Mouse (Mus musculus): ENCODE results near the gene Iars. TPM values are rescaled to one million over a fixed set of nuclear protein-coding genes. Genes with fewer than 3 reads are reported as not detected.

The Iars gene
- polyA plus RNA-seq, 1 experiment from 2014 or later: 86.8 TPM

- peak overlapping the region; percentile 66 for H3K4me3 ChIP-seq (ENCODE audit: low read depth, low read length)
- no peaks in the 10 kb centered on the region for H3K27me3 ChIP-seq (ENCODE audit: insufficient read depth, low read length)
- H3K9me3 ChIP-seq (ENCODE audit: low read depth, low read length): no peaks in the 10 kb centered on the region
- H3K9ac ChIP-seq: no peak overlapping the region
- H3K27ac ChIP-seq (ENCODE audit: low read depth): no peak overlapping the region
- H3K4me2 ChIP-seq: peak overlapping the region; percentile 60
- DNase-seq (peak; percentile 41), ATAC-seq (ENCODE audit: insufficient read depth) (no peak)
- TF ChIP-seq CTCF (IDR thresholded peaks at IDR 0.05; ENCODE audit: low read depth): peak; percentile 20; the same call in 1 of the 2 replicates
- H3K36me3 ChIP-seq (ENCODE audit: insufficient read depth): peaks cover 15% of the 10 kb centered on the region; the same call in 1 of the 2 replicates
- 27% methylated on average over 2 of the region's 2 CpGs for WGBS
- no peaks in the 10 kb centered on the region for H3K4me1 ChIP-seq (ENCODE audit: insufficient read depth)
These were observed 30.8 kb upstream of the Iars start for GRCm38 (mm10) chr13:49651136-49651535.

DNA sequence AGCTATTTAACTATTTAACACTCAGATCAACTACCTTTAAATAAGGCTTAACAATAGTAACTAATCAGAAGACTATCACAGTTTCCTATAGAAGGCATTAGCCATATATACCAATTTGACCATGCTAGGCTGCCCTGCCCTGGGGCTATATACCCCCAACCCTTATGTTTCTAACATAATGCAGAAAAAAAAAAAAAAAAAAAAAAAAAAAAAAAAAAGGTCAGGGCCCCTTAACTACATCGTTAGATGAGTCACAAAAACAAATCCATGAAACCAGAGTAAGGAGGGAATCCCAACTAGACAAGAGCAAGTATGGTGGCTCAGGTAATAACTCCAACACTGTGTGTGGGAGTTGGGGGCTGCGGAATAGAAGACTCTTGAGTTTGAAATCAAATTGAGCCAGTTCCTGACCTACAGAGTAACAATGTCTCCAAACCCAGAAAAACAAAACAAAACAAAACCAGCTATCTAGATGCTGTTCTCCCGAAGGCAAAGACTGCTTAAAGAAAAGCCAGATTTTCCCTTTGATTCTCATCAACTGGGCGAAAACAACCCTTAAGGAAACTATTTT, 30.0 kb upstream of the Iars start:
- Histone ChIP-seq H3K4me1 (ENCODE audit: insufficient read depth) (no peaks in the 10 kb centered on the region), H3K4me2 (peak overlapping the region; percentile 60), H3K4me3 (ENCODE audit: low read depth, low read length) (peak overlapping the region; percentile 66), H3K27ac (ENCODE audit: low read depth) (no peak overlapping the region), H3K36me3 (ENCODE audit: insufficient read depth) (peaks cover 12% of the 10 kb centered on the region; the same call in 1 of the 2 replicates), H3K9ac (peak overlapping the region; percentile 58), H3K9me3 (ENCODE audit: low read depth, low read length) (no peaks in the 10 kb centered on the region), H3K27me3 (ENCODE audit: insufficient read depth, low read length) (no peaks in the 10 kb centered on the region)
- ATAC-seq (ENCODE audit: insufficient read depth): no peak
- no peak for TF ChIP-seq CTCF (IDR thresholded peaks at IDR 0.05; ENCODE audit: low read depth)
- no peak for DNase-seq
- 4% methylated on average over 4 of the region's 4 CpGs for WGBS

- peak; percentile 100 for DNase-seq
- H3K9me3 ChIP-seq (ENCODE audit: low read depth, low read length): no peaks in the 10 kb centered on the region
- H3K27me3 ChIP-seq (ENCODE audit: insufficient read depth, low read length): no peaks in the 10 kb centered on the region
- ATAC-seq (ENCODE audit: insufficient read depth): peak; percentile 99
- H3K4me1 ChIP-seq (ENCODE audit: insufficient read depth): no peaks in the 10 kb centered on the region
- under 1% methylated on average over 67 of the region's 68 CpGs for WGBS
- peak within 1 kb of the TSS; percentile 74 for H3K4me2 ChIP-seq
- peak within 1 kb of the TSS; percentile 32; the same call in 1 of the 2 replicates for H3K27ac ChIP-seq (ENCODE audit: low read depth)
- H3K9ac ChIP-seq: peak within 1 kb of the TSS; percentile 60
- TF ChIP-seq CTCF (IDR thresholded peaks at IDR 0.05; ENCODE audit: low read depth): 0 out of 2 replicates have a peak, but pooled peaks have one; percentile 18
- peaks cover 20% of the 10 kb centered on the region; the same call in 1 of the 2 replicates for H3K36me3 ChIP-seq (ENCODE audit: insufficient read depth)
- H3K4me3 ChIP-seq (ENCODE audit: low read depth, low read length): peak within 1 kb of the TSS; percentile 66
These were observed 29.3 kb upstream of the Iars start, which contains the start of the genes Cenpp and Nol8 for GRCm38 (mm10) chr13:49652481-49653179. TSS of gene Cenpp (minus strand) at chr13:49652785. TSS of gene Nol8 (plus strand) at chr13:49653078.

GRCm38 (mm10) chr13:49653180-49653541, 28.7 kb upstream of the Iars start:
- Histone ChIP-seq H3K9me3 (ENCODE audit: low read depth, low read length) (no peaks in the 10 kb centered on the region), H3K4me1 (ENCODE audit: insufficient read depth) (no peaks in the 10 kb centered on the region), H3K27me3 (ENCODE audit: insufficient read depth, low read length) (no peaks in the 10 kb centered on the region), H3K4me3 (ENCODE audit: low read depth, low read length) (peak overlapping the region; percentile 66), H3K36me3 (ENCODE audit: insufficient read depth) (peaks cover 21% of the 10 kb centered on the region; the same call in 1 of the 2 replicates), H3K9ac (peak overlapping the region; percentile 60), H3K27ac (ENCODE audit: low read depth) (peak overlapping the region; percentile 32; the same call in 1 of the 2 replicates), H3K4me2 (peak overlapping the region; percentile 74)
- ATAC-seq (ENCODE audit: insufficient read depth) (peak; percentile 77), DNase-seq (no peak)
- WGBS: under 1% methylated on average over 16 of the region's 16 CpGs
- TF ChIP-seq CTCF (IDR thresholded peaks at IDR 0.05; ENCODE audit: low read depth): no peak

- no peak for TF ChIP-seq CTCF (IDR thresholded peaks at IDR 0.05; ENCODE audit: low read depth)
- Histone ChIP-seq H3K4me3 (ENCODE audit: low read depth, low read length) (no peak overlapping the region), H3K27ac (ENCODE audit: low read depth) (no peak overlapping the region), H3K27me3 (ENCODE audit: insufficient read depth, low read length) (no peaks in the 10 kb centered on the region), H3K4me1 (ENCODE audit: insufficient read depth) (0 out of 2 replicates have a peak, but pooled peaks cover under 1% of the 10 kb centered on the region), H3K36me3 (ENCODE audit: insufficient read depth) (peaks cover 39% of the 10 kb centered on the region), H3K9me3 (ENCODE audit: low read depth, low read length) (no peaks in the 10 kb centered on the region), H3K9ac (no peak overlapping the region), H3K4me2 (no peak overlapping the region)
- DNase-seq: no peak
- WGBS: 90% methylated on average over 2 of the region's 2 CpGs
- ATAC-seq (ENCODE audit: insufficient read depth): no peak
These were observed 4.1 kb upstream of the Iars start for GRCm38 (mm10) chr13:49677793-49678192.

DNA sequence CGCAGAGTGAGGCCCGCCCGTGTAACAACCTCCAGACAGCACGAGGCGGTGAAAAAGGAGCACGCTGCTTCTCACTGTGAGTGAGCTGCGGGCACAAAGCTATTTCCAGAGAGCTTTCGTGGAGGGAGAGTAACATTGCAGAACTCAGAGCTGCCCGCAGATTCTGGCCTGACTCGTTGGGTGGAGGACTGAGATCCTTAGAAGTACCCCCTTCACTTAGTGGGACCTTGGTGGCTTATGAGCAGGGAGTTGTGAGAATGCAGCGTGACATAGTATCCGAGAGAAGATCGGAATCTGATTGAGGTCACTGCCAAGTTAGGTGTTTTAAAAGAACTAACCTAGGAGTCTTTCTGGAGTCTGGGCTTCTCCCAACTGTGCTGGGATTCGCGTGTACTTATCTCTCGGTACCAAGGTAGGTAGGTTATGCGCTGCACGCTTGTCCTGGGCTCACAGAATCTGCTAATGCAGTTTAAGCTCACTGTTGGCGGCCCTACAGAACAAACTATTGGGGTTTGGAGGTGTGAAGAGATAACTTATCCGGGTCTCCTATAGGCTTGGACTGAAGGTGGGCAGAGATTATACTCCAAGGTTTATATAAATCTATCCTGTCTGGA, 440 bp downstream of the Iars start:
- Histone ChIP-seq H3K4me3 (ENCODE audit: low read depth, low read length) (peak overlapping the region; percentile 86), H3K4me1 (ENCODE audit: insufficient read depth) (0 out of 2 replicates have a peak, but pooled peaks cover 3% of the 10 kb centered on the region), H3K4me2 (peak overlapping the region; percentile 90), H3K9ac (peak overlapping the region; percentile 86), H3K36me3 (ENCODE audit: insufficient read depth) (peaks cover 17% of the 10 kb centered on the region), H3K27ac (ENCODE audit: low read depth) (peak overlapping the region; percentile 76; the same call in 1 of the 2 replicates), H3K27me3 (ENCODE audit: insufficient read depth, low read length) (no peaks in the 10 kb centered on the region), H3K9me3 (ENCODE audit: low read depth, low read length) (no peaks in the 10 kb centered on the region)
- ATAC-seq (ENCODE audit: insufficient read depth) (peak; percentile 19), DNase-seq (peak; percentile 25)
- under 1% methylated on average over 20 of the region's 20 CpGs for WGBS
- TF ChIP-seq CTCF (IDR thresholded peaks at IDR 0.05; ENCODE audit: low read depth): no peak

DNA sequence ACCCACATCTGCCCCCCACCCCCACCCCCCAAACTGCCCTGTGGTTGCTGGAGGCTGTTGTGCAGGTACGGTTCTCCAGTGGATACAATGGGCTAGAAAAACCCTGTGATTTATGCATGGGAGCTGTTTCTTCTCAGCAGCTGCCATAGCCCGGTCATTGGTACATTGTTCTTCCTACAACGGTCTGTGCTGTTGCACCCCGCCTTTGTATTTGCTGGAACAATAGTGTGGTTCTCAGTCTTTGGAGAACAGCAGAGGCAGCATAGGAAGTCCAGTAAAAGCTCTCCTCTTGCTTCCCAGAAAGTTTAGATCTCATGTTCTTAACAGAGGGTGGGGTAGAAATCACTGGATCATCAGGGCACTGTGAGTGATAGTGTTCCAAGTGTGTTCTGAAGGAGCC, 2.4 kb downstream of the Iars start:
- 84% methylated on average over 4 of the region's 4 CpGs for WGBS
- H3K9me3 ChIP-seq (ENCODE audit: low read depth, low read length): no peaks in the 10 kb centered on the region
- no peak overlapping the region for H3K4me3 ChIP-seq (ENCODE audit: low read depth, low read length)
- no peaks in the 10 kb centered on the region for H3K27me3 ChIP-seq (ENCODE audit: insufficient read depth, low read length)
- H3K4me1 ChIP-seq (ENCODE audit: insufficient read depth): 0 out of 2 replicates have a peak, but pooled peaks cover 3% of the 10 kb centered on the region
- ATAC-seq (ENCODE audit: insufficient read depth) (no peak), DNase-seq (no peak)
- H3K36me3 ChIP-seq (ENCODE audit: insufficient read depth): peaks cover 18% of the 10 kb centered on the region
- TF ChIP-seq CTCF (IDR thresholded peaks at IDR 0.05; ENCODE audit: low read depth): no peak
- no peak overlapping the region for H3K4me2 ChIP-seq
- no peak overlapping the region for H3K9ac ChIP-seq
- H3K27ac ChIP-seq (ENCODE audit: low read depth): no peak overlapping the region

Measured in lung, embryonic 14.5 days (tissue).